Mouse (Mus musculus): ENCODE data around the gene Ramp3. TPM values are rescaled to one million over a fixed set of nuclear protein-coding genes. Genes with fewer than 3 reads are reported as not detected.

Gene Ramp3
- polyA plus RNA-seq, 1 experiment from 2014 or later, result 24.6 TPM

DNA sequence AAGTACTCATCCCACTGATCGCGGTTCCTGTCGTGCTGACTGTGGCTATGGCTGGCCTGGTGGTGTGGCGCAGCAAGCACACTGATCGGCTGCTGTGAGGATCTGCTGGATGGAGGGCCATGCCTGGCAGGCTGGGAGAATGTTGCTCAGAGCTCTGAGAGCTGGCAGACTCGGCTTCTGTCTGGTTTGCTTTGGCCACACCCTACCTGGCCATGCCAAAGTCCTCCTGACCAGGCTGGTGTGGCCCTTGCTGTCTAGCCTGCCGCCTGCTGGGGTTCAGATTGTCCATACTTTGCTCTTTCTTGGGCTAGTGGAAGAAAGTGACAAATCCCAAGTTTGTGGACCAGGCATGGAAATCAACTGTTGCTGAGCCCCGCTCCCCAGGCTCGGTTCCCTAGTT, 18.3 kb downstream of the Ramp3 start:
- no peaks in the 10 kb centered on the region for H3K27me3 ChIP-seq
- no peak overlapping the region for H3K4me3 ChIP-seq
- no peak overlapping the region for H3K4me2 ChIP-seq
- no peak for ATAC-seq (ENCODE audit: low FRiP score)
- no peaks in the 10 kb centered on the region for H3K9me3 ChIP-seq
- 84% methylated on average over 9 of the region's 9 CpGs for WGBS
- H3K4me1 ChIP-seq (replicated peaks), result peaks cover 8% of the 10 kb centered on the region
- H3K27ac ChIP-seq, result no peak overlapping the region
- H3K36me3 ChIP-seq, result no peaks in the 10 kb centered on the region
- no peak overlapping the region for H3K9ac ChIP-seq

DNA sequence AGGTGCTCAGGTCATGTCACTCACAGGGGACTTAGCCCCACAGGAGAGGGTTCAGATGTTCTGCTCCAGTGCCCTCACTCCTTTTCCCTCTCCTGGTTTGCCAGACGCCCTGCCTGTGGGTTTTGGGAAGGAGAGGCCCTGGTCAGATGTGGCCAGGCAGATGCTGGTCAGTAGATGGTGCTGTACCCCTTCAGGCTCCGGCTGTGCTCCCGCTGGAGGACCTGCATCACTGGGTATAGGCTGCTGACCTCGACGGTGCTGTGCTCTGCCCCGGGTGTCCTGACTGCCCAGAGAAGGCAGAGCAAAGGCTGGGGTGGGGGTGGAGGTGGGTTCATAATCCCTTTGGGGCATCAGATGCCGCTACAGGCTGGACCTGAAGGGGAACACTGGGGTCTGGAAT, 19.2 kb downstream of the Ramp3 start:
- Histone ChIP-seq H3K4me2 (no peak overlapping the region), H3K9me3 (no peaks in the 10 kb centered on the region), H3K27ac (no peak overlapping the region), H3K4me3 (no peak overlapping the region), H3K27me3 (no peaks in the 10 kb centered on the region), H3K4me1 (replicated peaks) (peaks cover 8% of the 10 kb centered on the region), H3K9ac (no peak overlapping the region), H3K36me3 (no peaks in the 10 kb centered on the region)
- peak; percentile 65 for ATAC-seq (ENCODE audit: low FRiP score)
- WGBS, result 20% methylated on average over 7 of the region's 7 CpGs

- WGBS, result 62% methylated on average over 17 of the region's 17 CpGs
- Histone ChIP-seq H3K9ac (peak overlapping the region; percentile 29; the same call in 1 of the 2 replicates), H3K4me2 (no peak overlapping the region), H3K4me3 (no peak overlapping the region), H3K9me3 (no peaks in the 10 kb centered on the region; the same call in 1 of the 2 replicates), H3K27ac (peak overlapping the region; percentile 52), H3K4me1 (replicated peaks) (peaks cover 8% of the 10 kb centered on the region), H3K27me3 (no peaks in the 10 kb centered on the region), H3K36me3 (no peaks in the 10 kb centered on the region)
- ATAC-seq (ENCODE audit: low FRiP score), result peak; percentile 35; the same call in 1 of the 2 replicates
Observed at GRCm38 (mm10) chr11:6679694-6680396, 21.5 kb downstream of the Ramp3 start.

DNA sequence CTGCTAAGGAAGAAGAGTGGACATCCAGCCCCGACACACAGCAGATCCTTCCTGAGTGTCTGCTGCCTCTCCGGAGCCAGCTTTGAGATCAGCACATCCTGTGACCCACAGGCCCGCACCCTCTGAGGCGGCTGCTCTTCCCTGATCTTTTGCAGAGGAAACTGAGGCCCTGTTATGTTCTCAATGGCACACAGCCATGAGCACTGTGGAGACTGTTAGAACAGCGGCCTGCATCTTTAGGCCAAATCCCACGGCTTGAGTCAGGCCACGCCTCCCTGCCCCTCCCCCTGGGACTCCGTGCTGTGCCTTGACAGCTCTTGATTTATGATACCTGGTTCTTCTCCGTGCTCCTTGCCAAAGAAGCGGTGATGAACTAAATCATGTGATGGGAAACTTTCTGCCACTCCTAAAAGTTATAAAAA, 22.1 kb downstream of the Ramp3 start:
- Histone ChIP-seq H3K27ac (peak overlapping the region; percentile 52; the same call in 1 of the 2 replicates), H3K4me3 (no peak overlapping the region), H3K9ac (peak overlapping the region; percentile 29; the same call in 1 of the 2 replicates), H3K36me3 (no peaks in the 10 kb centered on the region), H3K4me2 (no peak overlapping the region), H3K4me1 (replicated peaks) (peaks cover 8% of the 10 kb centered on the region), H3K27me3 (no peaks in the 10 kb centered on the region), H3K9me3 (no peaks in the 10 kb centered on the region; the same call in 1 of the 2 replicates)
- 23% methylated on average over 10 of the region's 10 CpGs for WGBS
- peak; percentile 62 for ATAC-seq (ENCODE audit: low FRiP score)

DNA sequence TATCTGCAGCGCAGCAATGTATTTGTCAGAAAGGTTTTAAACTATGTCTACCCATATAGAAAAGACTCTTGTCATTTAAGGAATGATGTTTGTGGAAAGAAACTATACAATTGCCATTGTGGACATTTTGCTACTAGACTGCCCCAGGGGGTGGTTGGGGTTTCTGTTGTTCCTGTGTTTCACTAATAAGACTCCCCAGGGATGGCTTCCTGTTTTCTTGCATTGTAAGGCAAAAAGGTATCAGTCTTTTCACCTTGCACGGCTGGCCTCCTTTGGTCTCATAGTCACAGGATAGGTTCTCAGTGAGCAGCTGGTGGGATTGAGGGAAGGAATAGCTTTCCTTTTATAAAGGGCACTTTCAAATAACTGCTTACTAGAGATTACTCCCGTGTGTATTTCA, 26.4 kb downstream of the Ramp3 start:
- no peak overlapping the region for H3K9ac ChIP-seq
- H3K27ac ChIP-seq, result no peak overlapping the region; the same call in 1 of the 2 replicates
- 50% methylated on average over 3 of the region's 3 CpGs for WGBS
- no peaks in the 10 kb centered on the region for H3K27me3 ChIP-seq
- no peaks in the 10 kb centered on the region for H3K36me3 ChIP-seq
- no peak overlapping the region for H3K4me3 ChIP-seq
- no peak for ATAC-seq (ENCODE audit: low FRiP score)
- H3K4me2 ChIP-seq, result no peak overlapping the region
- no peaks in the 10 kb centered on the region; the same call in 1 of the 2 replicates for H3K9me3 ChIP-seq
- peaks cover 7% of the 10 kb centered on the region for H3K4me1 ChIP-seq (replicated peaks)

GRCm38 (mm10) chr11:6688888-6689287, 30.6 kb downstream of the Ramp3 start:
- Histone ChIP-seq H3K27ac (no peak overlapping the region), H3K4me2 (no peak overlapping the region), H3K27me3 (no peaks in the 10 kb centered on the region), H3K4me1 (replicated peaks) (no peaks in the 10 kb centered on the region), H3K9me3 (no peaks in the 10 kb centered on the region), H3K9ac (no peak overlapping the region), H3K4me3 (no peak overlapping the region), H3K36me3 (no peaks in the 10 kb centered on the region)
- no peak for ATAC-seq (ENCODE audit: low FRiP score)
- WGBS, result 64% methylated on average over 3 of the region's 3 CpGs

GRCm38 (mm10) chr11:6692341-6692740, 34.0 kb downstream of the Ramp3 start:
- Histone ChIP-seq H3K27ac (no peak overlapping the region), H3K4me3 (no peak overlapping the region), H3K4me2 (no peak overlapping the region), H3K9me3 (no peaks in the 10 kb centered on the region), H3K36me3 (no peaks in the 10 kb centered on the region), H3K4me1 (replicated peaks) (no peaks in the 10 kb centered on the region), H3K9ac (no peak overlapping the region), H3K27me3 (no peaks in the 10 kb centered on the region)
- 76% methylated on average over 6 of the region's 6 CpGs for whole genome bisulfite sequencing
- ATAC-seq (ENCODE audit: low FRiP score), result no peak

GRCm38 (mm10) chr11:6694114-6694513, 35.8 kb downstream of the Ramp3 start:
- H3K9ac ChIP-seq, result no peak overlapping the region
- no peak overlapping the region for H3K4me2 ChIP-seq
- H3K36me3 ChIP-seq, result no peaks in the 10 kb centered on the region
- H3K27ac ChIP-seq, result no peak overlapping the region
- WGBS, result 89% methylated on average over 10 of the region's 10 CpGs
- no peaks in the 10 kb centered on the region for H3K27me3 ChIP-seq
- H3K4me3 ChIP-seq, result no peak overlapping the region
- H3K4me1 ChIP-seq (replicated peaks), result no peaks in the 10 kb centered on the region
- no peak for ATAC-seq (ENCODE audit: low FRiP score)
- no peaks in the 10 kb centered on the region for H3K9me3 ChIP-seq

DNA sequence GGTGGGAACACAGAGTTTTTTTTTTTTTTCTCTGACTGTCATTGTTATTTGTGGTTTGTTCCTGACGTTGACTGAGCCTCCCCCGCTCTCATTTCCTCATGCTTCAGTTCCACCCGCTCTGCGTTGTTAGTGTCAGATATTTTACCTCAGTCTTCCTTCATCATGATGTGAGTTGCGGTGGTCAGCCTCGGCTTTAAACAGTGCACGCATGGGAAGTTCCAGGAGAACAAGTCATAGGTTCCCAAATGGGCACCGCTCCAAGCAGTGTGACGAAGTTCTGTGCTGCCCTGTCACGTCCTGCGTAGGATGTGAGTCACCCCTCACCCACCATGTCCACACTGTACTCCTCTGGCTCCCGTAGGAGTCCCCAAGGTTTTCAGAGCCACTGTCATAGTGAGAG, 36.9 kb downstream of the Ramp3 start:
- Histone ChIP-seq H3K27ac (no peak overlapping the region), H3K4me1 (replicated peaks) (no peaks in the 10 kb centered on the region), H3K36me3 (no peaks in the 10 kb centered on the region), H3K27me3 (no peaks in the 10 kb centered on the region), H3K4me2 (no peak overlapping the region), H3K9me3 (no peaks in the 10 kb centered on the region), H3K4me3 (no peak overlapping the region), H3K9ac (no peak overlapping the region)
- WGBS, result 79% methylated on average over 12 of the region's 12 CpGs
- 0 out of 2 replicates have a peak, but pooled peaks have one; percentile 49 for ATAC-seq (ENCODE audit: low FRiP score)

DNA sequence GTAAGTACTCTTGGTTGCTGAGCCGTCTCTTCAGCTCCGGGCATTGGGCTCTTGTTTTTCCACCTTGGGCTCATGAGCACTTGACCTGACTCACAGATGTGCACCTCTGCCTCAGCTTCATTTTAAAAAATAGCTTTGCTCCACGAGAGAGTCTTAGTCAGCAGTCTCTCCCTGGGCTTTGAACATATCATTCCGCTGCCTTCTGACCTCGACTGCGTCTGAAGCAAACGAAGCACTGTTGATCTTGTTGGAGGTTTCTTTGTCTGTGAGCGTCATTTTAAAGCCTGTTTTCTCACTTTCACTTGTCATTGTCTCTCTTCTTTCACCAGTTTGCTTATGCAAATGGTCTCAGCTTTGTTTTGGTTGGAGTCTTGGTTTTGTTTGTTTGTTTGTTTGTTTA, 38.2 kb downstream of the Ramp3 start:
- Histone ChIP-seq H3K36me3 (no peaks in the 10 kb centered on the region), H3K27ac (no peak overlapping the region), H3K9ac (no peak overlapping the region), H3K4me2 (no peak overlapping the region), H3K27me3 (no peaks in the 10 kb centered on the region), H3K4me3 (no peak overlapping the region), H3K4me1 (replicated peaks) (no peaks in the 10 kb centered on the region), H3K9me3 (no peaks in the 10 kb centered on the region)
- no peak for ATAC-seq (ENCODE audit: low FRiP score)
- WGBS, result 77% methylated on average over 8 of the region's 8 CpGs

- Histone ChIP-seq H3K4me1 (replicated peaks) (no peaks in the 10 kb centered on the region), H3K4me2 (no peak overlapping the region), H3K9me3 (no peaks in the 10 kb centered on the region), H3K27ac (no peak overlapping the region), H3K36me3 (no peaks in the 10 kb centered on the region), H3K27me3 (no peaks in the 10 kb centered on the region), H3K9ac (no peak overlapping the region), H3K4me3 (no peak overlapping the region)
- 91% methylated on average over 10 of the region's 10 CpGs for WGBS
- no peak for ATAC-seq (ENCODE audit: low FRiP score)
Observed at GRCm38 (mm10) chr11:6697751-6698150, 39.4 kb downstream of the Ramp3 start.

- no peak overlapping the region for H3K4me3 ChIP-seq
- H3K9ac ChIP-seq, result no peak overlapping the region
- no peaks in the 10 kb centered on the region for H3K27me3 ChIP-seq
- H3K36me3 ChIP-seq, result no peaks in the 10 kb centered on the region
- 71% methylated on average over 10 of the region's 10 CpGs for WGBS
- H3K9me3 ChIP-seq, result no peaks in the 10 kb centered on the region
- ATAC-seq (ENCODE audit: low FRiP score), result no peak
- no peak overlapping the region for H3K4me2 ChIP-seq
- no peak overlapping the region for H3K27ac ChIP-seq
- no peaks in the 10 kb centered on the region for H3K4me1 ChIP-seq (replicated peaks)
Observed at GRCm38 (mm10) chr11:6698281-6698680, 40.0 kb downstream of the Ramp3 start.

DNA sequence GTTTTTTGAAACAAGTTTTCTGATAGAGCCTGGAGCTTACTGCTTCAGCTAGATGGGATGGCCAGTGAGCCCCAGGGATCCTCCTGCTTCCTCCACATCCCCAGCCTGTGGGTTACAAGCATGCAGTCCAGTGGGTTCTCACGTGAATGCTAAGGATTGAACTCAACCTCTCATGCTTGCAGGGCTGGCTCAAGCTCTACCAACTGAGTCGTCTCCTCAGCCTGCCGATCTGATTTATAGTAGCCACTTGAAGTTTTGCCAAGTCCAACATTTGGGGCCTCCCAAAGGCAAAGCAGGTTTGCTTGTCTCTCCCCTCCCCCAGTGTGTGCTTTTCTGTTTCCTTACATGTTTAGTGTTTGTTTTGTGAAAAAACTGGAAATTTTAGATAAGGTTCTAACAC, 43.9 kb downstream of the Ramp3 start:
- 77% methylated on average over 3 of the region's 3 CpGs for WGBS
- Histone ChIP-seq H3K4me2 (no peak overlapping the region), H3K4me1 (replicated peaks) (peaks cover 5% of the 10 kb centered on the region), H3K9me3 (no peaks in the 10 kb centered on the region), H3K27me3 (no peaks in the 10 kb centered on the region), H3K9ac (no peak overlapping the region), H3K4me3 (no peak overlapping the region), H3K36me3 (no peaks in the 10 kb centered on the region), H3K27ac (no peak overlapping the region)
- no peak for ATAC-seq (ENCODE audit: low FRiP score)

All from hindbrain, embryonic 13.5 days (tissue).